Mouse (Mus musculus) midbrain, embryonic 13.5 days (tissue): Measurements from ENCODE around the gene Lyrm4. TPM values are rescaled to one million over a fixed set of nuclear protein-coding genes. Genes with fewer than 3 reads are reported as not detected.

Source experiments
- ATAC-seq: fragments of 200-750 bp; cut with Nextera tagmentation; 2 replicates; pipeline ENCODE4 v1.8.0; 2017; ENCODE audit warnings: mild to moderate bottlenecking, moderate TSS enrichment, moderate library complexity
- H3K27ac ChIP-seq: fragments of 300-500 bp; sonication (generic); 2 replicates; pipeline ENCODE4 v1.5.1; 2015; ENCODE audit warnings: inconsistent platforms, mild to moderate bottlenecking, moderate library complexity
- H3K27me3 ChIP-seq: fragments of 300-500 bp; sonication (generic); 2 replicates; pipeline ENCODE4 v1.6.1; 2015; ENCODE audit warnings: mild to moderate bottlenecking, inconsistent platforms
- H3K36me3 ChIP-seq: fragments of 300-500 bp; sonication (generic); 2 replicates; pipeline ENCODE4 v1.6.1; 2015; ENCODE audit warnings: mild to moderate bottlenecking, inconsistent platforms
- H3K4me1 ChIP-seq: fragments of 300-500 bp; sonication (generic); replicated peaks from 2 replicates; pipeline ENCODE4 v1.6.1; 2015; ENCODE audit warnings: inconsistent platforms
- H3K4me2 ChIP-seq: fragments of 300-500 bp; sonication (generic); replicated peaks from 2 replicates; pipeline ENCODE4 v1.6.1; 2015; ENCODE audit warnings: moderate library complexity, mild to moderate bottlenecking, inconsistent platforms
- H3K4me3 ChIP-seq: fragments of 300-500 bp; sonication (generic); replicated peaks from 2 replicates; pipeline ENCODE4 v1.5.1; 2015; ENCODE audit warnings: mild to moderate bottlenecking, inconsistent platforms
- H3K9ac ChIP-seq: fragments of 300-500 bp; sonication (generic); replicated peaks from 2 replicates; pipeline ENCODE4 v1.6.1; 2015; ENCODE audit warnings: mild to moderate bottlenecking, inconsistent platforms
- H3K9me3 ChIP-seq: fragments of 300-500 bp; sonication (generic); 2 replicates; pipeline ENCODE4 v1.6.1; 2016; ENCODE audit warnings: mild to moderate bottlenecking, inconsistent platforms
- WGBS: fragments of 180-500 bp; shearing (Covaris S2); methylation state at CpG from one replicate; pipeline ENCODE4 v1.1.7; 2015; 5-methylcytosine and 5-hydroxymethylcytosine counted together
- polyA plus RNA-seq: library from polyadenylated mRNA; unstranded; fragments of >200 nt; fragmentation: Nextera tagmentation; extraction: Ambion mirVana; gene quantifications from 2 replicates; pipeline ENCODE4 v1.2.1, GENCODE M21; 2015

Gene Lyrm4
- polyA plus RNA-seq, 1 experiment from 2014 or later, result 33.4 TPM

DNA sequence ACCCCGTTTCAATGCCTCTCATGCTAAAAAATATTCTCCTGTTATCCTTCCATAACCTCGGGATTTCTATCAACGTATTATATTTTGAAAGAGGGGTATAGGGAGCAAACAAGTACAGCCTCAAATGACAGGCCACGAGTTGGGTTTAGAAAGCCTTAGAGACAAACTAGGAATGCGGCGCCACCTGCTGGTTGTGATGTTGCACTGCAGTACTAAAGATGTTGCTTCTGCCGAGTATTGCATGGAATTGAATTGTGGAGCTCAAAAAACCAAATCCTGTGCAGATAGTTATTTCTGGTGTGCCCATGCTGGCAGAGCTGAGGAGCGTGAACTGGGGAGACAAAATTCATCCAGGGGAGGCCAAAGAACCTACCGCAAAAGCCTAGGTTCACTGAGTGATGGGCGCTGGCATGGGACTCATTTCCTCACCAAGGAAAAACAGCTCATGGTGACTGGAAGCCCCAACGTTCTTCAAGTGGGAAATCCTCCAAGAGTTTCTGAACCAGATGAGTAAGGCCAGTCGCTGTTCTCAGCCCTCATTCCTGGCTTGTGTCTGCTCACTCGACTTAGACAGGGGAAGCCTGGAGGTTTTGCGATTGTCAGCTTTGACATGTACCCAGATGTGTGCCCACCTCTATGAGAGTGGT is 169.8 kb downstream of the Lyrm4 start:
- H3K4me1 ChIP-seq, result no peaks in the 10 kb centered on the region
- peak; percentile 30; the same call in 1 of the 2 replicates for ATAC-seq
- no peak overlapping the region for H3K4me3 ChIP-seq
- H3K36me3 ChIP-seq, result no peaks in the 10 kb centered on the region
- H3K4me2 ChIP-seq, result no peak overlapping the region
- H3K9ac ChIP-seq, result no peak overlapping the region
- 28% methylated on average over 14 of the region's 14 CpGs for WGBS
- no peak overlapping the region for H3K27ac ChIP-seq
- no peaks in the 10 kb centered on the region for H3K9me3 ChIP-seq
- peaks cover 3% of the 10 kb centered on the region; the same call in 1 of the 2 replicates for H3K27me3 ChIP-seq

DNA sequence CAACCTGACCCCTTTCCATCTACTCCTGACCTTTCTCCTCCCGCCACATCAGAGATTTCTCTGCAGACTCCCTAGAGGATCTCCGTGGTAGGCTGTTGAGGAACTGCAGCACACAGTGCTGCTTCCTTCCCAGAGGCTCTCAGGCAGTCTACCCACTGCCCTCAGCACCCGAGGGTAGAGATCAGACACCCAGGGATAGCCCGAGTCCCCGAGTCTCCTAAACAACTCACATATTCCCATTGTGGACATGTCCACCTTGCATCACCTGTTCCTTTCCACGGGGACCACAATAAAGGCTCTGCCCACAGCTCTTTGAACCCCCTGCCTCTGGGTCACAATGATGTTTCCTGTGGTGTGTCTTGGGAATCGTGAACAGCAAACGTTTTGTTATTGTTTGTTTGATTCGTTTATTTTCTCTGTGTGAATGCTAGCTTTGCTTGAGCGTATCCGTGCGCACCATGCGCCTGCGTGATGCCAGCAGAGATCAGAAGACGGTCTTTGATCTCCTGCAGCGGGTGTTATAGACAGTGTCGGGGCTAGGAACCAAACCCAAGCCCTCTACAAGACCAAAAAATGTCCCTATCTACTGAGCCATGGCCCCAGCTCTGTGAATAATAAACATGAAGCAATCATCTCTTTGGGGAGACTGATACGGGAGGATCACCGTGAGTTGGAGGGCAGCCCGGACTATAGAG is 170.5 kb downstream of the Lyrm4 start:
- H3K36me3 ChIP-seq, result no peaks in the 10 kb centered on the region
- no peaks in the 10 kb centered on the region for H3K9me3 ChIP-seq
- H3K27ac ChIP-seq, result no peak overlapping the region
- H3K4me1 ChIP-seq, result no peaks in the 10 kb centered on the region
- peaks cover 3% of the 10 kb centered on the region; the same call in 1 of the 2 replicates for H3K27me3 ChIP-seq
- 75% methylated on average over 20 of the region's 20 CpGs for WGBS
- H3K4me3 ChIP-seq, result no peak overlapping the region
- peak; percentile 40; the same call in 1 of the 2 replicates for ATAC-seq
- no peak overlapping the region for H3K4me2 ChIP-seq
- no peak overlapping the region for H3K9ac ChIP-seq

DNA sequence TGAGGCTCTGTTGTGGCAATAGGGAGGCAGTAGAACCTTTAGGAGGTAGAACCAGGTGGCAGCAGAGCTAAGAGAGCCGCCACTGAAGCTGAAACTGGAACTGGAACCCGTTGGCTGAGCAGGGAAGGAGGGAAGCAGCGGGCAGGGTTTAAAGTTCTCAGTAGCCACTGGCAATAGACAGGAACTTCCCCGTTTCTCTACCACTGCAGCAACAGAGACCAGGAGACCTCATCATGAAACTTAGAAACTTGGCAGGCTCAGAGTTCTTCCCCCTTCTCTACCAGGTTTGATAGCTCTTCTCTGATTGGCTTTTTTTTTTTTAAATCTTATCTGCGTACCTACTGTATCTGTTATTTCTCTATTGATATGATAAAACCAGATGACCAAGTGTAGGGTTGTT is 176.4 kb downstream of the Lyrm4 start:
- WGBS, result 78% methylated on average over 5 of the region's 5 CpGs
- no peak for ATAC-seq
- H3K4me2 ChIP-seq, result no peak overlapping the region
- H3K9ac ChIP-seq, result no peak overlapping the region
- H3K4me3 ChIP-seq, result no peak overlapping the region
- H3K36me3 ChIP-seq, result no peaks in the 10 kb centered on the region
- no peaks in the 10 kb centered on the region for H3K27me3 ChIP-seq
- H3K27ac ChIP-seq, result no peak overlapping the region
- no peaks in the 10 kb centered on the region for H3K9me3 ChIP-seq
- H3K4me1 ChIP-seq, result no peaks in the 10 kb centered on the region

DNA sequence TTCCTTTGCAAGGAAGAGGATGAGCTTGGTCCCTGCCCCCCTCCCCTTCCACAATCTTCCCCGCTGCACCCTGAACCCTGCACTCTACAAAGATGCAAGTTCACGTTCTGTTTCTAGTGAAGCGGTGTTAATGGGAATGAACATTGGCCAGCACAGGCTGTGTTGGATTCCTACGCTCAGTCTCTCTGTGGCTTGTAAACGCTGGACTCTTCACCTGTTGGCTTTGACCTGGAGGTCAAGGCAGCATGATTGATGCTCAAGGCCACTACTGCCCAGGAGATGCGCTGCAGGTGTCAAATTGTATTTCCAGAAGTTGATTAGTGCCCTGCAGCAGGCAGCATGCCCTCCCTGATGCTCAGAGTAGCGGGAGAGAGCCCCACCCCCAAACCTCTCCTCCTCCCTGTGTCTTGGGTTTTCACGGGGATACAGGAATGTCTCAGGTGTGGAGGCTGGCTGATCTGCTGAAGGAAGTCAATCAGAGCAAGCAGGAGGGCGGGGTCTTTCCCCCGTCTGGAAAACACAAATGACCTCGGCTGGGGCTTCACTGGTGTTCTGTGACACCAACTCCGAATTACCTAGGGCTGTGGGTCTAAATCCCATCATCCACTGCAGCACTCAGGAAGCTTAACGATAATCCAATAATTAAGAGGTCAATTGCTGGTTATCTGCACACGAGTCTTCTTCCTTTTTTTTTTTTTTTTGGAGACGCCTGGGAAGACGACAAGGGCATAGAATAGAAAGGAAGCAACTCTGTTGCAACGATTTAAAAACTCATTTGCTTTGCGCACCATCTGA is 177.3 kb downstream of the Lyrm4 start:
- 78% methylated on average over 18 of the region's 18 CpGs for WGBS
- Histone ChIP-seq H3K9ac (no peak overlapping the region), H3K36me3 (no peaks in the 10 kb centered on the region)

DNA sequence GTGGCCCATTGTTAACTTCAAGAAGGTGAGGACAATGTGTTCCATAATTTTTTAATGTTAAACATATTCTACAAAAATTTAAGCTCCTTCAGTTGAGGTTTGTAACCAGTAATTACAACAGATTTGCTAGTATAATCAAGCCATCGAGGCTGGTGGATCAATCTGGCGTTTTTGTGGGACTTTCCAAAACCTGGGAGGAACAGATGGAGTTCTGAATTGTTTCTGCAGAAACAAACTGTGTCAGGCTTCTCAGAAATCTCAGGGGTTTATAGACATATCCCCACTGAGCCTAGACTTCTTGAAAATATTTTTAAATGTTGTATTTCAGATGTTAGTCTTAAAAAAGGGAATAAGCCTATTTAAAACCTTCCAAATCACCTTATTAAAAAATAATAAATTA is 179.3 kb downstream of the Lyrm4 start:
- Histone ChIP-seq H3K4me1 (no peaks in the 10 kb centered on the region), H3K27ac (no peak overlapping the region), H3K36me3 (no peaks in the 10 kb centered on the region), H3K9me3 (no peaks in the 10 kb centered on the region), H3K4me2 (no peak overlapping the region), H3K27me3 (no peaks in the 10 kb centered on the region), H3K9ac (no peak overlapping the region), H3K4me3 (no peak overlapping the region)
- ATAC-seq, result no peak
- WGBS, result 79% methylated on average over 2 of the region's 2 CpGs

More for the DNA sequence above, 177.3 kb downstream of the Lyrm4 start:
- H3K4me1 ChIP-seq, result no peaks in the 10 kb centered on the region
- ATAC-seq, result no peak
- H3K4me2 ChIP-seq, result no peak overlapping the region
- H3K4me3 ChIP-seq, result no peak overlapping the region
- H3K9me3 ChIP-seq, result no peaks in the 10 kb centered on the region
- no peak overlapping the region for H3K27ac ChIP-seq
- H3K27me3 ChIP-seq, result no peaks in the 10 kb centered on the region

Other genes starting within 250 kb of the Lyrm4 start
- gene Rpp40, start 211.2 kb downstream of the Lyrm4 start, polyA plus RNA-seq, result 8.8 and 9.1 TPM in 2 replicates
- 0.47 and 0.66 TPM in 2 replicates for gene Ppp1r3g, start 158.7 kb downstream of the Lyrm4 start, polyA plus RNA-seq
- gene Fars2, start 114 bp downstream of the Lyrm4 start, polyA plus RNA-seq, result 29.5 and 31.7 TPM in 2 replicates